Mouse (Mus musculus): ENCODE results near the gene Nkx2-5.

Gene Nkx2-5

DNA sequence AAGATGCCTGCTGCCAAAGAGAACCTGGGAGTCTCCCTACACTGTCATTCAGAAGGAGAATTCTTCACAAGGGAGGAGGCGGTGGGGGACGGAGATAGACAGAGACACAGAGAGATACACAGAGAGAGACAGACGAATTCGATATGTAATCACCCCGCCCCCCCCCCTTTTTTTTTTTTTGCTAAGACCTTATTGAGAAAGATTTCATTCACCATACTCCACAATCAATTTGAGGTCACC is at the start of gene Nkx2-5:
Nkx2-5 (minus strand) TSS at position 101 of the 240 bp plus-strand sequence.
- DNase-seq = no peak

DNA sequence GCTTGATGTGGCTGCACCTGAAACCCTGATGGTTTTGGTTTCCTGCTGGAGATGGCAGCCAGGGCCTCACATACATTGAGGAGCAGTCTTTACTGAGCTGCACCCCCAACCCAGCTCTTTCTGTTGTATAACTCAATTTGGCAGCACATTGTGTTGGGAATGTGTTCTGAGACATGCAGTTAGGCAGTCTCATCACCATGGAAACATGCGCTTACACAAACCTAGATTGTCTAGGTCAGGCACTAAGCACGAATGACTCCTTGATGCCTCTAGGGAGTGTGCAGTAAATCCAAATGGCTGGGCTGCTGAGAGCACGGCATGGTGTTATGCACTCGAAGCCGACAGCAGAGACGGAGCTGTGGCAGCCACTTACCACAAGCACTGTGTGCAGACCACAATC is 49.5 kb upstream of the Nkx2-5 start:
- no peak for DNase-seq

DNA sequence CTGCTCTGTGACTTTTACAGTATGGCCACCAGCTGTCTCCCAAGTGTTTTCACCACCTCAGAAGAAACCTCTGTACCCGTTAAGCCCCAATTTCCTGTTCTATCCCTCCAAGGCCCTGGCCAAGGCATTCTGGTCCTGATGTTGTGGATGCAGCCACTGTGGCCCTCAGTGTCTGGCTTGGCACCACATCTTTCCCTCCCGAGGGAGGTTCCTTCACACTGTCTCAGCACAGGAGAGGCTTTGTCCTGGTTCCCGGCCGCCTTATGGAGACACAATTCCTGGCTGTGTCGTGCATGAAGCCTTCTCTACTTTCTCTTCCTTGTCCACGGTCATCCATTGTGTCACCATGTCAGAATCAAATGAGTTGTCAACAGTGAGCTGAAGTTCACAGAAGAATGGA is 48.7 kb upstream of the Nkx2-5 start:
- no peak for DNase-seq

DNA sequence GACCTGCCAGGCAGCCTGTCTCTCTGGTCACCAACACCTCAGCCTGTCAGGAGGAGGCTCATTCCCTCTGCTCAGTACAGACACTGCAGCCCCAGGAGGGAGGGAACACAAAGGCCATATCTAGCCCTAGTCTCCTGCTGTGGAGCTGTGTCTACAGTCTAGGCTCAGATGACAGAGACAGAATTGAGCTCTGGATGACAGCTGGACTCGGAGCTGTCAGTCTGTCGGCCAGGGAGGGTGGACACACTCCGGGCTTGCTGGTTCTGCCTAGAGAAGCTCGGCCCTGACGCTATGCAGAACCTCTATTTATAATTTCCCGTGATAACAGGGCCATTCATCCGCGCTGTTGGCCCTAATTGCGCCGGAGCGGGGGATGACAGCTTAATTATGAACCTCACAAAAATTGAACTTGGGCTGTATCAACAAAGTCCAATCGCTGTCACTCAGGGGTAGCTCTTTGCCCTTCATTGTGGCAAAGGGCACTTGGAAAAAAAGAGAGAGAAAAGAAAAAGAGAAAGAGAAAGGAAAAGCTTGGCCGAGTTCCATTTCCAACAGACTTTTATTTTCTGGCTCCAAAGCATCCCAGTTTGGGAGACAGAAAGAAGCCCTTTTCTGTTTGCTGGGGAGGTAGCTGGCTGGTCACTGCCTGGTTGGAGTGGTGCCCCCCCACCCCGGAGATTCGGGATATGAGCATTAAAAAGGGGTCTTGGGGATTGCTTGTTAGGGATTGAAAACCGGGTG is 48.0 kb upstream of the Nkx2-5 start:
- DNase-seq = no peak

DNA sequence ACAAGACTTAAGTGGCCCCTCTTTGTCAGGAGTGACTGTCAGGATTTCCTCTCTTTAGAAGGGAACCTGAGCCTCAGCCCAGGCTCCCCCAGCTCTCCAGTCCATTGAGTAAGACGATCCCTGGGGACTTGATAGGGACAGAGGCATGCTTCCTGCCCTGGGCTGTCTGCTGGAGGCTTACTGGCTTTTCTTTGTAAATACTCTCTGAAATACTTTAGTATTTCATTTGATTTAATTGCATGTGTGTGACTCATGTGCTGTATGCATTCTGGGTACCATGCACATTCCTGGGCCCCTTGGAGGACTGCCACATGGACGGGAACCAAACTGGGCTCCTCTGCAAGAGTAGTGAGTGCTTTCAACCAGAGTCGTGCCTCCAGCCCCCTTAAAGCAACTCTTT is 43.1 kb upstream of the Nkx2-5 start:
- no peak for DNase-seq

DNA sequence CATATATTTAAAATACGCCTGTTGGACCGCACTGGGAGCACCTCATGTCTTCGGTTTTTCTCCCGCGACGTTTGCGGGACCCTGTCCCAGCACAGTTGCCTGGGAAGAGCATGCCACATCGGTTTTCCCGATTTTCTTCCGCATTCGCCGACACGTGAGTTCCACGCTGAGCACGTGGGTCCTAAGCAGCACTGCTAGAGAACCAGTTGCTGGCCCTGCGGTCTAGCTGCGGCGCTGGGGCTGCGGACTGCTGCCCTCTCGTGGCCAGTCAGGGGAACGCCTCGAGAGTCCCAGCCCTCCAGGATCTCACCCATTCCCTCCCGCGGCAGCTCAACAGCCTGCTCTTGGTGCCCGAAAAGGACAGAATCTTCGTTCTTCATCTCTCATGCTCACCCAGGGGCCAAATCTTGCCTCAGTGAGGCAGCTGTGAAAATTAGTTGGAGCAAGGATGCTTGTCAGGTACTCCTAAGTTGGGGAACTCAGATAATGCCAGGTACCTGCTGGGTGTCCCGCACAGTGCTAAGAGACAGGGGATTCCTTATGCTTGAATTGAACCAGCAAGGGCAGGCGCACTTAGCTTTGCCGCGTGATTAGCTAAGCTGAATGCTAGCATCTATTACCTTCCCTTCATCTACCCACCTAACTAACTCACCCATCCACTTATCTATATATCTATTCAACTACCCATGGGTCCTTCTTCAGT is 41.4 kb upstream of the Nkx2-5 start:
- DNase-seq = peak; percentile 62 to 68

DNA sequence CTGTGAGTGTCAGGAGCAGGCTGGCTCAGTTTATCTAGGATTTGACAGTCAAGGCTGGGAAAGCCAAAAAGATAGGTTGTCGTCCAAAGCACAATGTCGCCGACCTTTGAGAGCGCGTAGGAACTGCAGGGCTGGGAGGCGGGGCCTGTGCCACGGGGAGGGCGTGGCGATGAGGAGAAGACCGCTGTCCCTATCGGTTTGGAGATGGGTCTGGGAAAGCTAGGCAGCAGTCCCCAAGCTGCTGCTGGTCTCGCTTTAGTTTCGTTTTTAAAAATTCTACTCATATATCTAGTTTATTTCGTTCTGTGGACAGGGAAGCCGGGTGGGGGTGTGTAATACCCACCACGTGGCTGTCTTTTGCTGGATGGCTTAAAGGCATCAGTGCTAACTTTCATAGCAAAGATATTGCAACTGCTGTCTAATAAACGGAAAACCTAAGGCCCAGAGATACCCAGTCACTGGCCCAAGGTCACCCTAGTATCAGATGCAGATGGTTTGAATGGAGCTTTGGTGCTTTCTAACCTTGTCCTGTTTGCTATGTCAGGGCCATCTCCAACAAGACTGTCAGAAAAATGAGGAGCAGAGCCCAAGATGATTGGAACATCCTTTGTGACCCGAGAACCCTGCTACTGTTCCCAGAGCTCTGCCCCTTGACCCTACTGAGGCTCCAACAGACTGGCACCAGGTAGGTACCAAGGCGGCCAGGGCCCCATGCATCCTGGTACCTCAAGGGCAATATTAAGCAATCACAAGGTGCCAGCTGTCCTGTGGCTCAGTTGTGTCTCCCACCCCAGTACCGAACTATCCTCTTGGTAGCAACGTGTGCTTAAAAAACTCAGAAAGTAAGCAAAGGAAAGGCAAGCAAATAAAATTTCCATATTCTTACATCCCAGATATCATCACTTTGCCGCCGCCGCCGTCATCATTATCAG is 40.5 kb upstream of the Nkx2-5 start:
- peak; percentile 55 to 58 for DNase-seq

DNA sequence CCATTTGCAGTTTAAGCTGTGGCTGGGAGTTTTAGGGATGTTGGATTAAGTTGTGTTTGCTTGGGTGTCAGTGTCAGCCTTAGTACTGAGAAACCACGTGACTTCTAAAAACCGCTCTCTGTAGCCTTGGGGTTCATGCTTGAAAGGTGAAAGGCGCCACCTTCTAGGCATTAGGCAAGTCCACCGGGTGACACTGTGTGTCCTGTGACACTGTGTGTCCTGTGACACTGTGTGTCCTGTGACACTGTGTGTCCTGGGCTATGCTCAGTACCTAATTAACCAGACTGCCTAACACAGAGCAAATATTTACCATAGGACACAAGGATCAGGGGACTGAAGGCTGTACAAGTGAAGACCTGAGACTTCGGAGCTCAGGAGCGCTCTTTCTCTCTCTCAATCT is 38.8 kb upstream of the Nkx2-5 start:
- DNase-seq = no peak

DNA sequence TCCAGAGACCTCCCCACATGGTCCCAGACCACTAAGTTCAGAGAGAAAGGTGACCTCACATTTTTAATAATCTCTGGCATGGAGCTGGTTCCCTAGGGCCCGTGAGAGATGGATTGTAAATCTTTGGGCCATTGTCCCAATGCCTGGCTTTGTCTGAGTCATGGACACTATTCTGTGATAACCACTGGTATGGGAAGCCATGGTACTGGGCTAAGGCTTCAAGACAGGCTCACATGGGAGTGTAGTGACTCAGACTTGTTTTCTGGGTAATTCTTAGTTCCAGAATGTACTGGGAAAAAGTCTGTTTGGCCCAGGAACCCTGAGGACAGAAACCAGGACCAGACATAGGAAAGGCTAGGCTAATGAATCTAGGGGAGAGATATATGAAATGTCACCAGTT is 37.9 kb upstream of the Nkx2-5 start:
- no peak for DNase-seq

DNA sequence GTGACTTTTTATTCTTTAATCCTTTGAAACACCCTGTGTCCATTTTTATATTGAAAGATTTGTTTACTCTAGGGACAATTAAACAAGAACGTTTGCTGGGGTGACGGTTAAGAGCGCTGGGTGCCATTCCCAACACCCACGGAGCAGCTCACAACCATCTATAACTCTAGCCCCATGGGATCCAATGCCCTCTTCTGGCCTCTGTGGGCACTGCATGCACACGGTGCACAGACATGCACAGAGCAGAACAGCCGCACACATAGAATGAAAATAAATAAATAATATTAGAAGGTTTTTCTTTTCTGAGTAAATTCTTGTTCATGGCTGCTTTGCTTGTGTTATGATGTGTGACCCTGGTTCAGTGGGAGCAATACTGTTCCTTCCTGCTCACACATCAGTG is 34.4 kb upstream of the Nkx2-5 start:
- DNase-seq = no peak

DNA sequence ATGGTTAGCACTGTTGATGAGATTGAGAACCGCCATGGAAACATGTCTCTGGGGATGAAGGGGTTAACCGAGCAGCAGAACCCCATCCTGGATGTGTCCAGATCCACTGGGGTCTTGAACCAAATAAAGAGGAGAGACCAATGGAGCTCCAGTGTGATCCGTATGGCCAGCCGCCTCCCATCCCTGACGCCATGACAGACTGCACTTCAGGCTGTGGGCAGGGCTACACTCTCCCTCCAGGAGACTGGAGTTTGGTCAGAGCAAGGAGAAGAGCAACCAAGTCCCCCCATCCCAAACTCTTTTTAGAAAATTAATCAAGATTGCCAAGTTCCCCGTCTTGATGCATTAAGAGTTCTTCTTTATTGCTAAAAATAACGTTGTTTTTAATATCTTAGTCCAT is 33.1 kb upstream of the Nkx2-5 start:
- no peak for DNase-seq

DNA sequence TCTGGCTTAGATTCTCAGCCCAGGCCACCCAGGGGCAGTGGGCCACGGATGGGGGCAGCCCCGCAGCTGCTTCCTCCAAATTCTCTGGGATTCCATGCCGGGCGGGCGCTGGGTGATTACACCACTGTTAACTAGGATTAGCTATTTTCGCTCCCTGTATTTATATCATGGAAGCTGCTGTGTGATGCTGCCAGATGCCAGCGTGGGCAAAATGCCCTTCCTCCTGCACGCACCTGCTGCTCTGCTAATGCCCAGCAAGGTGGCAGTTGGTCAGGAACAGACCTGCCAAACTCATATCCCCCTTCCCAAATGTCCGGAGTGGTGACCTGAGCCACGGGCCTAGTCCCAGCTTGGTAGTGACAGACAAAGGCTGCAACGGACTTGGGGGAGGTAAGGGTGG is 29.7 kb upstream of the Nkx2-5 start:
- DNase-seq = no peak

DNA sequence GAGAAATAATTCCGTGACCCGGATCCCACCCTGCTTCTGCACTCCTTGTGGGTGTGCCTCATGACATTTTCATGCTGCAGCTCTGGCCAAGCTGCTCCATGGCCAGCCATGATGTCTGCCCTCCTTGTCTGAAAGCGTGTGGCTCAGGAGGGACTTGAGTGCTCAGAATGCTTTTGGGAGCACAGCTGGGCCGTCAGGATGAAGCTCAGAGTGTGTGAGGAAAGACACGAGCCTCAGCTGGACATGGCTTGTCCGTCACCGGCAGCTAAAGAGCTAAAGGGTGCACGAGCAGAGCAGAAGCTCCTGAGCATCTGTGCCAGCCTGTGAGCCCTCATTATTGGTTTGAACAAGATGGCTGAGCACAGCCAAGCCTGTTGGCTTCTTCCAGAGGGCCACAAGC is 28.7 kb upstream of the Nkx2-5 start:
- DNase-seq = no peak

DNA sequence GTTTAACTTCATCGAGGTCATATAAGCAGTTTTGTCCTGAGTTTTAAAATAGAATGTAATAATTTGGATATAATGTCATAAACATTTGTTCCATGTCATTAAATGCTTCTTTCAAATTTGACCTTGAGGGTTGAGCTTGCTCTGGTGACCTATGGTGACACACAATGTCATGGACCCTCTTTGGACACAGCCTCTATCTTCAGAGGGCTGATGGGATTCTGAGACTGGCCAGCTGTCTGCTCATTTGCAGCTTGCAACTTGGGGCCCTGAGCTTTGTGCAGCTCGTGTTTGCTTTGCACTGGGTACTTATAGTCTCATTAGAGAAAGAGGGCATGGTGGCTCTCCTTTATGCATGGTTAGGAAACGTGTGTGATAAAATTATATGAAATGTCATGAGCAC is 28.1 kb upstream of the Nkx2-5 start:
- DNase-seq = no peak

DNA sequence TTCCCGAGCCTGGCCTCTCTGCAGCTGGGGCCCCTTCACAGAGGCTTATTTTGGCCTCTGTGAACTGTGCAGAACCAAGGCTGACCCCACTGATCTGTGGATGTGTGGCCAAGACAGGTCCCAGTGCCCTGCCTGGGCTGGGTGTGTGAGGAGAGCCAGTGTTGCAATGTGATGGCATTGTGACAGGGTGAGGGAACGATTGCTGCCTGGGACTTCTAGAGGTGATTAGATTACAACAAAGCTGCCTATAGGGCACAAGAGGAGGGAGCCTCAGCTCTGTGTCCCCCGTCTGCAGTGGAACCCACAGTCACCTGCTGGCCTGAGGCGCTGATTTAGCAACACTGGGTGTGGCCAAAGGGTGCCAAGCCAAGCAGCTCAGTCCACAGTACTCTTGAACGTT is 23.9 kb upstream of the Nkx2-5 start:
- DNase-seq = no peak

DNA sequence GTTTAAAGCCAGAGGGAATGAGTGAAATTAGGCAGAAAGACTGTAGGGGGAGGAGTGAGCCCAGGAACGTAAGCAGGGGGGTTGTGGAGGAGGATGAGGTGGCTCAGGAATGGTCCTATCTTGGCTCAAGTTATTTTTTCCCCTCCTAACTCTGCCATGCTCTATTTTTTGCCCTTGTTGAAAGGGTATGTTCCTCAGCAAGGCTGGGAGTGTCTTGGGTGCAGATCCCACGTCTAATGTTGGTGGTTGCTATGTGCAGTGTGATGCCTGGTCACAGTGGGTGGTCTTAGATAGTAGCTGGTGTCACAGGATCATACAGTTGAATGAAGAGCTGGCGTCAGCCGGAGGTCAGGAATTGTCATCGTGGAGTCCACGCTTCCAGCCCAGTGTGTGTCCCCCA is 20.3 kb upstream of the Nkx2-5 start:
- no peak for DNase-seq

DNA sequence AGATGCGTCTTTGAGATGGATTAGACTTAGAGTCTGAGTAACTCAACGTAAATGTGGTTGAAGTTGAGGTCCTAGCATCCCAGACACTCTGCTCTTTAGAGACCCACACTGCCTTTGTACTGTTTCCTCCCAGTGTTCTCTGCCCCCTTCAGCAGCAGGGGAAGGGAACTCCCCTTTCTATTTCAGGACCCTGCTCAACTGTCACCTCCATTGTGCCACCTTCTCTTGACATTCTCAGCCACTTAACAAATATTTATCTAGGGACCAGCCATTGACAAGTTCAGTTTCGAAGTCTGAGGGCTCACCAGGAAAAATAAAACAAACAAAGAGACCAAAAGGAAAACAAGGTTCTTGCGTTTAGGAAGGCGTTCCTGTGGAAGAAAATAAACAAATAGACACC is 19.5 kb upstream of the Nkx2-5 start:
- no peak for DNase-seq

DNA sequence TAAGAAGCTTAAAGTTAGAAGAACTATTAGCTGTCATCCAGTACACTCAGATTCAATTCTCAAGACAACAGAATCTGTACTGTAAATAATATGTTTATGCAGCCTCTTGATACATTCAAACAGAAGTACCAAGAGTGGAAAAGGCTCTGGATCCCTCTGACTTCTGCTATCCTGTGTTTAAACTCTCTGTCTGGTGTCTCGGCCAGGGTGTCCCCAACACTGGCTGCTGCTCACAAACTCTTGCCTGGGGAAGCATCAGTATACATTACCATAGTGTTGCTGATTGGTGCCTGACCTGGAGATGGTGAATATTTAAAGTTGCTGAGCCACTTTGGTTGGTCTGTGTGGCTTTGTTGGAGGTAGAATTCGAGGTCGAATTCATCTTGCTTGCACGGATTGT is 17.0 kb upstream of the Nkx2-5 start:
- DNase-seq = no peak

DNA sequence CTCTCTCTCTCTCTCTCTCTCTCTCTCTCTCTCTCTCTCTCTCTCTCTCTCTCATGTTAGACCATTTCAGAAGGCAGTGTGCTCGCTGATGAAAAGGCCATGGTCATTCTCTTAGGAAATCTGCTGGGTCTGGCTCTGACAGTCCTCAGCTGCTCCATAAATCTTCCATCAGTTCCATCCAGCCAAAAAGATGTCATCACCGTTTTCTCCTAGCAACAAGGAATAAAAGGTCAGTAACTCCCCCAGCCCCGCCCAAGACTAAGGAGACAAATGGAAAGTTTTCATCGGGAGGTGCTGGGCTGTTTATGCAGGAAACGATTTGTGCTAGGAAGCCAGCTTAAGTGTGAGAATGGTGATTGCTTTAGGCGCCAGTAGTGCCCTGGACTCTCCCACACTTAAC is 16.6 kb upstream of the Nkx2-5 start:
- no peak for DNase-seq

DNA sequence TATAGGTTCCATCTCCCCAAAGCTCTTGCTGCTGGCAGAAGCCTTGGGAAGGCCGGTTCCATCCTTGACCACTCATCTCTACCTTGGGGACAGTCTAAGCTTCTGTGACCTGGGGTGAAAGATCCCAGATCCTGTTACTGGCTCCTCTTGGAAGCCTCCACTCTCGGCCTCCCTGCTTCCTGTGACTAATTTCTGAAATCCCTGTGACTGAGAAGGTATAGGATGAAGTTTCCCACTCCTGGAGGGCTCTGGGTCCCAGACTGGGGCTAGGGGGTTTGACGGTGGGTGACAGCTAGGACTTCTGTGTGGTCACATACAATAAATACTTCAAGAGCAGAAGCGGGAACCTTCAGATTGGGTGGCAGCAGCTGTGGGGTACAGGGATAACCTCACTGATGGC is 16.1 kb upstream of the Nkx2-5 start:
- DNase-seq = no peak

DNA sequence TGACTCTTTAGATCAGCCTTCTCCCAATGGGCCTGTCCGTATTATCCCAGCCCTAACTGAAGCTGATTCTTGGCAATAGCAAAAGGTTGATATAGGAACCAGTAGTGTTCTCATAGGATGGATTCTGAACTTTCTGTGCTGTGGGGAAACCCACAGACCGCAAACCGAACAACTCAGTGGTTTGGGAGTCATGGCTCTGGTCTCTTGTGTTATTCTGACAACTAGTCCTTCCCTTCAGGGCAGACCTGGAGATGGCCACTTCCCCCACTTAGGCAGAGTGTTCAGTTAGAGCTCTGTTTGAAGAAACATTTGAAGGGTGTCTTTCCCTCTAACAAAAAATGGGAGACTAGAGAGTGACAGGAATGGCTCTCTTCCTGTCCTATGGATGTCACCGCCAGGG is 7.5 kb upstream of the Nkx2-5 start:
- no peak for DNase-seq

DNA sequence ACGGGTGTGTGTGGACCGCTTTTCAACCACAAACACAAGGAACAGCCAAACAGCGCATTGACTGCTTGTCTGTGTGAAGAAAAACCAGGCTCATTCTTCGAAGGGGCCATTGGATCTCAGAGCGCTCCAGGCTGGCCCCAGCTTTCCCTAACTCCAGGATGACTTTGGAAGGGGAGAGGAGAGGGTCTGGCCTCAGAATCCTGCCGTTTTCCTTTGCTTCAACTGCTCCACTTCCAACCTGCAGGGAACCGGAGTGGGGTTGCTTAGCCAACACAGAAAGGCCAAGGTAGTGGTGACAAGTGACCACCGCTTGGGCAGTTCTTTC is 6.3 kb upstream of the Nkx2-5 start:
- DNase-seq = no peak

DNA sequence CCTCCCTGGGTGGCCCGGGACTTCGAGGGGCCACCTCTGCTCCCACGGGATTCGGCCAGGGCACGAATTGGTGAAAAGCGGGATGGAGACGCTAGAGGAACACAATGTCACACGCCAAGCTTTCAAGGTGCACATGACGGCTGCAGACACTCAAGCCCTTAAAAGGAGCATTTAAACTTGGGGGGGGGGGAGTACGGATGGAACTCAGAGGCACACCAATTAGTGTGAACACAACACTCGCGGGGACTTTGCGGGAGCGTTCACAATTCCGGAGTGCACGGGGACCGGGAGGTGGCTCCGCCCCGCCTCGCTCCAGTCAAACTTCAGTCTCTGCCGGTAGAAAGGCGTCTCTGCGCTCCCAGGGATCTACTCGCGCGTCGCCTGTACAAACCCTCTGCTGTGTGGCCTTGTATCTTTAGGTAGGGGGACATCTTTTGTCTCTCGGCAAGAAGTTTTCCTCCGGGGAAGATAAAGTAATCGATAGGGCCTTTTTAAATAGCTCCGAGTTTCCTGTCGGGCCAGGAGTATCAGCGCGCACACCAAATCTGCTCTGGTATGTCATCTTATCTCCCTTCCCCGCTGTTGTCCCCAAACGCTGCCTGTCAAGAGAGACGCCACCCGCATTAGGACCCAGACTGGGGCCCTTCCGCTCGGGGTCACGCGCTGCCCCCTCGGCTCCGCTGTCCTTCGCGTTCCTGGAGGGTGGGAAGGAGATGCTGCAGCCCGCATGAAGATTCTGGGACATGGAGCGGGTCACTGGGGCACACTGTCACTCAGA is 5.7 kb upstream of the Nkx2-5 start:
- no peak for DNase-seq

All from thymus, adult 18-20 months (tissue).